Mouse (Mus musculus) bone marrow macrophage, adult 2 months (primary cell): Measurements from ENCODE around the gene Asphd1.

Source experiments
- CTCF ChIP-seq: IDR thresholded peaks from 2 replicates; pipeline ENCODE4 v1.5.1; 2012; ENCODE audit warnings: low read depth, mild to moderate bottlenecking, low read length, moderate library complexity
- POLR2A ChIP-seq: IDR thresholded peaks from 2 replicates; pipeline ENCODE4 v1.6.1; 2012; ENCODE audit warnings: mild to moderate bottlenecking, low read depth, low read length, borderline replicate concordance

DNA sequence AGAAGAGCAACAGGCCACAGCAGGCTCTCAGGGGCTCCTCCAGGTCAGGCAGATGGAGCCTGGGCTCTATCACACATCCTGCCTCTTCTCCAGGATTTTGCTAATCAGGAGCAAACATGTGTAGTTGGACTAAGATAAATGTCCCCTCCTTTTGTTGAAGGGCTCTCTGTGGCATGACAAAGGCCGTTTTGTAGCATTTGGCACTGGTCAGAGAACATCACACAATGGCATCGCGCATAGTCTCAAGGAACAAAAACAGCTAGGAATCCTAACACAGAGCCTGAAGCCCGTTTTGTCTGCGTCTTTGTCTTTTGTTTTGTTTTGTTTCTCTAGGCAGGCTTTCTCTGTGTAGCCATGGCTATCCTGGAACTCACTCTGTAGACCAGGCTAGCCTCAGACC, 25.4 kb downstream of the Asphd1 start:
- TF ChIP-seq CTCF (no peak), POLR2A (no peak)
